Mouse (Mus musculus): ENCODE measurements at regions not wholly inside any gene's neighbourhood (a gene's known extent, or its start where the extent isn't known, plus 50 kb on each side); places are given as distances from the start of the nearest gene placed in this dataset.

- TF ChIP-seq ZNF384 (IDR thresholded peaks at IDR 0.05; ENCODE audit: low read depth, low read length), result no peak
- no peak for TF ChIP-seq MAFK (IDR thresholded peaks at IDR 0.05; ENCODE audit: insufficient read depth, low read depth, low read length)
- no peak; the same call in 1 of the 2 replicates for TF ChIP-seq ZC3H11A (IDR thresholded peaks at IDR 0.05; ENCODE audit: borderline replicate concordance, low read depth, low read length)
- TF ChIP-seq CHD2 (IDR thresholded peaks at IDR 0.05; ENCODE audit: low read depth, low read length), result no peak
- TF ChIP-seq HCFC1 (IDR thresholded peaks at IDR 0.05; ENCODE audit: borderline replicate concordance, insufficient read depth, low read length), result no peak
Observed at GRCm38 (mm10) chr8:128042877-128043276, 315.5 kb upstream of the Nrp1 start.

Measured in ES-E14 (cell line).